Mouse (Mus musculus): ENCODE results near the gene Fam186b.

Fam186b gene

GRCm38 (mm10) chr15:99224208-99224911 is 71.3 kb downstream of the Fam186b start, which contains the start of gene Kcnh3:
Gene Kcnh3 (plus strand): TSS chr15:99224861.
- DNase-seq (ENCODE audit: low spot score) = peak; percentile 72

GRCm38 (mm10) chr15:99223585-99224207 is 72.0 kb downstream of the Fam186b start:
- DNase-seq (ENCODE audit: low spot score) = peak; percentile 39

- no peak for DNase-seq (ENCODE audit: low spot score)
Measured at GRCm38 (mm10) chr15:99222794-99223584, 72.7 kb downstream of the Fam186b start.

GRCm38 (mm10) chr15:99221315-99221952 is 74.3 kb downstream of the Fam186b start:
- DNase-seq (ENCODE audit: low spot score) = no peak

Measured in T-cell, adult 2 months (primary cell).